Mouse (Mus musculus): ENCODE data around the gene Fam163b.
A peak's percentile ranks its signal among the peaks of the same experiment; 100 is the strongest.

Gene Fam163b

DNA sequence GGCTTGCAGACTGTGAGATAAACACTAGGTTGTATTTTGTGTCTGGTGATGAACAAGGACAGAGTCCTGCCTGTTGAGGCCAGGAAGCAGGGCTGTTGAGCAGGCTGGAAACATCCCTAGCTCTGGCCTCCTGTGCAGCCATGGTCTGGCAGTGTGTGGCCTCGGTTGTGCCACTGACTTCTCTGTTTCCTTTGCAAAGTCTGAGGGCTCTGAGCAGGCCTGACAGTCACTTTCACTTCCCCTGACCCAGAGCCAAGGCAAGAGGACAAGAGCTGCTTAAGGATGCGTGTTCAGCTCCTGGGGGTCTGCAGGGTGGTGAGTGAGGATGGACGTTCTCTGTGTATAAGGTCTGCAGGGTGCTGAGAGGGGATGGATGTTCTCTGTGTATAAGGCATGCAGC is 13.3 kb downstream of the Fam163b start:
- DNase-seq: no peak

DNA sequence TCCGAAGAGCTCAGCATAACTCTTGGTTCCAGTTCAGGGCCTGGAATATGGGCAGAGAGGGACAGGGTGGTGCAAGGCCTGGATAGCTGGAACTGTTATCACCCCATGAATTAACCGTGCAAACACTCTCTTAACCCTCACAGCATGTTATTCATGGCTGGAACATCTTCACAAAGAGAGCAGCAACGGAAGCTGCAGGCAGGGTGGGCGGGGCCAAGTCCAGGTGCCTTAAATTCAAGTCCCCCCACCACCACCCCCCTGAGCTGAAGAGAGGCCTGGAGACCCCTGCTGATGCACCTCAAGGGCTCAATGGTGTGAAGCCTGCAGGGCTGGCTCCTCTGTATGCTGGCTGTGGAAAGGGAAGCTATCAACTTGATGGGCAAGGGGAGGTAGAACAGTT is 15.8 kb downstream of the Fam163b start:
- DNase-seq: no peak

DNA sequence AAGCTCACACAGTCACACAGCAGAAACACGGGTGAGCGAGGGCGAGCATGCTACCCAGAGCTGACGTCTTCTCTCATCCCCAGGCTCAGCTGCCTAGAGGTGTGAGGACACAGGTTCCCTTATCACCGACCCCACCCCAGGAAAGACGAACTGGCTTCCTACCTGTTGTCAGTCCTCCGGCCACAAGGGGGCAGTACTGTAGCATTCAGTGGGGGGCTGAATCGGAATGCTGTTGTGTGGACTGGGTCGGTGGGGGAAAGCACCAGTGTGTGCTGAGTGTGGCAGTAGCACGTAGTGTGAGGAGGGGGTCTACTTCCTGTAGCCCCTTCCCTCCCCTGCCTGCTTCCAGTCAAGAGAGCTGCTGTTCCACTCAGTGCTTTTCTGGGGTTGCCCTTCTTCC is 16.3 kb downstream of the Fam163b start:
- peak; percentile 69 to 70 for DNase-seq

DNA sequence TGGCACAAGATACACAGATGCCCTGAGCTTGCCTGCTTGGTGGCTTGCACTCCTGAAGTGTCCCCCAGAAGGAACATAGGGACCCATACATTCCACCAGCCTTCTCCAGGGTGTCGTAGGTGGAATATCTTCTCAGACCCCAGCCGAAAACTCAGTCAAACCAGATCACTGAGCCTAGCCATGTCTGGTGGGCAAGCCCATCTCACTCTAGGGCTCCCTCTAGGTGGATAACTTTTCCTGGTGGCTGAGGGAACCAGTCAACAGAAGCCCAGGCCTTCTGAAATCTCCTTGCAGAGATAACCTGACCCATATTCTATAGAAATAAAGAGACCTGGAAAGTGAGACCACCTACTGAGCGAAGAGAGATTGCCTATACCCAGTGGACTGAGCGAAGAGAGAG is 19.2 kb downstream of the Fam163b start:
- no peak for DNase-seq

DNA sequence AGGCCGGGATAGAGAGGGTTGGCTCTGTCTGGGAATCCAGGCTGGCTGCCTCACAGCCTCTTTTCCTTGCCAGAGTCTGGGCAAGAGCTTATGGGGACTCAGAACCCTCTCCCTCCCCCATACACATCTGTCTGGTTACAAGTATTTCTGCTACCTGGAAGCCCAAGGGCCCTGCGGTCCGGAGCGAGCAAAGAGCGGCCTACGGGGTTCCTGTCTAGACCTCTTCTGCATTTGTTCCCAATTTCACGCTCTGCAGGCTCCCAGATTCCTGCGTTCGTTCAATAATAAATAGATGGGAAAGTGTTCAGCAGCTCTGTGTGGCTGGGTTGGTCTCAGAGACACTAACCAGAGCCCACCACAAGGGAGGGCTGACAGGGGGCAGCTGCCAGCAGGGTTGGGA is 19.7 kb downstream of the Fam163b start:
- no peak for DNase-seq

DNA sequence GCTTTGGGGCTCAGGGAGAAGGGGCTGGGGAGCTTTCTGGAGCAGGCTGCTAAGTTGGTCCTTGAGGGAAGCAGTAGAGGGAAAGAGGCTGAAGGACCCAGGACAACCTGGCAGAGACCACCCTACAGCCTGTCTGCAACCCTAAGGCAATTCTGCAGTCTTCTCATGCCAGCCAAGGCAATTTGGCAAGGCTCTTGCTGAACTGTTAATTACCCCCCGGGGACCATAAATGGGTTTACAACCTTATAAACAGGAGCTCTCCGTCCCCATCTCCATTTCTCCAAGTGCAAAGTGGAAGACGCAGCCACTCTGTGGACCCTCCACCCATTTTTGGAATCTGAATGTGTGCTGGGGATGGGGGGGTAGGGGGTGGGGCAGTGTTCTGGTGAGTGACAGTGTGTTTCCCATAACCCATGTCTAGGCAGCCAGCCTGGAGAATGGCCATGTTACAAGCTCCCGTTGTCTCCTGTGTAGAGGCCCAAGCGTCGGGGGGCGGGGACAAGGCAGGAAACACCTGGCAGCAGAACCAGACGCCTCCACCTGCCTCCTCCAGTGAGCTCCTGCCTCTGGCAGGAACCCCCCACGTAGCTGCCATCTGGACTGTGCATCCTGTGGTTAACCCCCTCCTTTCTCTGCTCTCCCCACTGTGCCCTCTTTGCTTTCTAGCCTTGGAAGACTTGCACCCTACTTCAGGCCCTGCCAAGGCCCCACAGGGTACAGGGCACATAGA is 20.5 kb downstream of the Fam163b start:
- peak; percentile 60 to 70 for DNase-seq

DNA sequence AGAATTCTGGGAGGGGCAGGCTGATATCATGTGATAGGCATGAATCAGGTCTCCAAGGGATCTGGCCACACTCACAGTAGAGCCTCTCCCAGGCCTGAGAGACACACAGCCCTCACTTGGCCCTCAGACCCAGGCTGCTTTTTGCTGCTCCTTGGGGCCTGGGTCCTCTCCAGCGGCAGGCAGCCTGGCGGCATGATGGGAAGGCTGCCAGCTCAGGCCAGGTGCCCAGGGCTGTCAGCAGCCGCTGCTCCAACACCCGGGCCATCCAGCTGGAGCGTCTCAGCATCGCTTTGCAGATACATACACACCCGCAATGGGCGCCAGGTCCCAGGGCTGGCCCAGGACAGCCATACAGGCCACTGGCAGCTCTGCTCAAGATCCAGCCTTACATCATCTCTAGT is 22.1 kb downstream of the Fam163b start:
- DNase-seq: peak; percentile 23 to 33

DNA sequence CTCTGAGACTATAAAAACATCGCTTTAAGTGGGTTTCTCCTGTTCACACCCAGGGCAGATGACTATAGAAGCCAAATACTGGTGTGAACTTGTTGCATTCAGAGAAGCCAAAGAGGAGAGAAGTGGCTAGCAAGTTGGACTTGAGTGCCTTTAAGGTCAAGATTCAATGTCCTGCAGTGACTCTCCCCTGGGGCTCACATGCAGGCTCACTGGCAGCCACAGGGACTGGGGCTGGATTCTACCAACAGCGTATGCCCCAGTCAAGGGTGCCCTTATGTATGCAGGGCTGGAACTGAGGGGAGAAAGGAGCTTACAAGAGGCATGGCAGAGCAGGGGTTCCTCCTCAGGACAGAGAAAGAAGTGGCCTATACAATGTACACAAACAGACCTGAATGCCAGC is 22.5 kb downstream of the Fam163b start:
- DNase-seq: no peak

DNA sequence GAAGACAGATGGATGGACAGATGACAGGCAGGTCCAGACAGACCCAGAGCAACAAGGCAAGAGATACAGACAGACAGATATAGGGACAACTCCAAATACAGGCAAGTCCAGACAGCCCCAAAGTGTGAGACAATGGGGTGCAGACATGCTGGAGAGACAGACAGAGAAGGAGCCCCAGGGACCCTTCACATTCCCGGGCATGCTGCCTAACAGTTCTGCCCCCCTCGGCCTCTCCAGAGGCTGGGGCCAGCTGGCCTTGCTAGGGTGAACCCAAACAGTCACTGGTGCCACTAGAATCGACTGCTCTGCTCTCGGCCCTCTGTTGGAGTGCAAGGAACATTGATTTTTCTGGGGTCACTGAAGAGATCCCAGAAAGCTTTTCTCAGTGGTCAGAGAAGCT is 23.8 kb downstream of the Fam163b start:
- DNase-seq: no peak

DNA sequence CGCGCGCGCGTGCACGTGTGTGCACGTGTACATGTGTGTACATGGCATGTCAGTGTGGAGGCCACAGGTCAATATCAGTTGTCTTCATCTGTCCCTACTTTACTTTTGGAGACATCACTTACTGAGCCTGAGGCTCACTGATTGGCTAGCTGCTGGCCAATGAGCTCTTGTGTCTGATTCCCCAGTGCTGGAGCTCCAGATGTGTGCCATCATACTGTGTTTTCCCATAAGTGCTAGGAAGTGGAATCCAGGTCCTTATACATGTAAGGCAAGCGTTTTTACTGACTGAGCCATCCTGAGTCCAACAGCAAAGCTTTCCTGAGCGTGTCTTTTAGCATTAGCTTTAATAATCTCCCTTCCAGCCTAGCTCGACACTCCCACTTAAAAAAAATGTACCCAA is 28.1 kb downstream of the Fam163b start:
- no peak for DNase-seq

DNA sequence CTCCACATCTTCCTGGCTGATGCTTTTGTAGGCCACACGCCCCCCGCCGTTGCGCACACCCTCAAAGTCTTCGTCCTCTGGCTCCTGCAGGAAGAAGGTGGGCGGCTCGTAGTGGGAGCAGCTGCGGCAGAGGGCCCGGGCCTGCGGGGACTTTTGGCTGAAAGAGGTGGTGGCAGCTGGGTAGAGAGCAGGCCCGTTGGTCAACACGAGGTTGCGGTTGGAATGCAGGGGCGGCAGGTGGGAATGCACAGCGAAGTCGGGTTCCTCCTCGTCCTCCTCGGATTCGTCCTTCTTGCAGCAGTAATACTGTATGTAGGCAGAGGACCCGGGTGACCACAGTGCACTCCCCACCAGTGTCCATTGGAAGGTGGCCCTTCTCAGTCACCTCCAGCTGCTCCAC is 29.7 kb downstream of the Fam163b start:
- DNase-seq: no peak

DNA sequence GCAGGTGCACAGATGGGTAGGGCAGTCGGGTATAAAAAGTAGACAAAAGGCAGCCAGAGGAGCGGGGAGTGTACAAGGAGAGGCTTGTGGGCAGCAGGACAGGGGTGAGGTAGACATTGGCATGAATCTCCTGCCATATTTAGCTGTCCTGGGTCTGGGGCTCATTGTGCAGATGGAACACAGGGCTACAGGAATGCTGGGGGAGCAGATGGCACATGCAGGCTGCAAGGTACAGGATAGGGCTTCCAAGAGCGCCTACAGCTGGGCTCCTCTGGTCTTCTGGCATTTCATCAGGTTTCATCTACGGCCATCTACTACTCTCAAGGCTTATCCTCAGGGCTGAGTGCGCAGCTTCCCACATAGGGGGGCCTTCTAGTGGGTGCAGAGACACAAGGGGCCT is 33.2 kb downstream of the Fam163b start:
- no peak for DNase-seq

DNA sequence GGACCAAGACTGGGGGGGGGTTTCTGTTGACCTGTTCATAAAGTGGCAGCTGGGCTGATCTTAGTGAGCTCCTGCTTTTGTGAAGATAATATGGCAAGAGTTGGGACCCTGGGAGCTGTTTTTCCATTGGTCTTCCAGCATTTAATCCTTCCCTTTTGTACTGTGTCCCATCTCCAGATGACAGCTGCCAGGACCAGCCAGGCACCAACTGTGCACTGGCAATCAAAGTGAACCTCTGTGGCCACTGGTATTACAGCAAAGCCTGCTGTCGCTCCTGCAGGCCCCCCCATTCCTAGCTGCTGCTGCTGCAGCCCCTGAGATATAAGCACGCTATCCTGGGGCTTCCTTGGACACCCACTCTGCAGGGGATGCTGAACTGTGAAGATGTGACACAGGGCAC is 34.1 kb downstream of the Fam163b start:
- no peak for DNase-seq

DNA sequence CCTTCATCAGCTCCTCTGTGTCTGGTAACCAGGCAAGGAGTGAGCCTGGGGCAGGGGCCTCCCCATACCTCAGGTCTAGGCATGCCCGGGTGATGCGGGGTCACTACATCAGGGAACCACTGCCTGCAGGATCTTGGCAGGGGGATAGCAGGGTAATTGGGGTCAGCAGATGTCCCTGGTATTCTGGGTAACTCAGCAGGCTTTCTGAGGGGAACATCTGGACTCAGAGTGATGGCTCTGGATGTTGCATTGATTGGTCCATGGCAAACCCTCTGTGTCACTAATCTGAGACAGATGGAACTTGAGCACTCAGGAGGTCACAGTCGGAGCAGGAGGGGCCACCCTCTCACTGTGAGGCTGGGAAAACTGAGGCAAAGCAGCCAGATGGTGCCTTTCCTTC is 35.5 kb downstream of the Fam163b start:
- DNase-seq: no peak

DNA sequence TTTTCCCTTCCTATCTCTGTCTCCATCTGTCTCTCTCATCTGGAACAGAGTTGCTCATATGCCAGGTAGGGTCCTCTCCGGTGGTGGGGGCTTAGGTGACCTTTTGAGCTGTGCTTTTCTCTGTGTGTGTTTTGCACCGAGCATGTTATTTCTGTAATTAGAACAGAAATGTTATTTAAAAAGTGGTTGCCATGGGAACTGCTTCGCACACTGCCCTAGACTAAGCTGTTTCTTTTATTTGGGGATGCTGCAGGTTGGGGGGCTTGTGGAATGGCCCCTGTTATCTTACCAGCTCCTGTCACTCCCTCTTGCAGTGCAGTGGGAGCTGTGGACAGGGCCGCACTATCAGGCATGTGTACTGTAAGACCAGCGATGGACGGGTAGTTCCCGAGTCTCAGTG is 38.7 kb downstream of the Fam163b start:
- DNase-seq: no peak

DNA sequence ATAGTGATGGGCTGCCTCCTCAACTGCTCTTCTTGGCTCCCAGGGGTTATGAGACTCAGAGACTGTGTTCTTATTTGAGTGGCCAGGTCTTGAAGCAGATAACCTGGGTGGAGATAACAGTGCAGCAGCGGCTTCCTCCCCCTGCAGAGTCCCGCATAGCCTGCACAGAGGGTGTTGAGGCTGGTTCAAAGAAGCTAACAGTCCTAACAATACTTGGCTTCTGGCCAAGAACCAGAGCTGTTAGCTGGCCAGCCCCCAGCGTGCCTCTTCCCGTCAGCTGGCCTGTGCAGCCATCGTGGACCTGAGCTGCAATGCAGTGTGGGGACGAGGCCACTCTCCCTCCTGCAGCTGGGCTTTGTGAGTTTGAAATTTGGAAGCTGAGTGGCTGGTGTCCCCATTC is 44.5 kb downstream of the Fam163b start:
- peak; percentile 67 to 71 for DNase-seq

DNA sequence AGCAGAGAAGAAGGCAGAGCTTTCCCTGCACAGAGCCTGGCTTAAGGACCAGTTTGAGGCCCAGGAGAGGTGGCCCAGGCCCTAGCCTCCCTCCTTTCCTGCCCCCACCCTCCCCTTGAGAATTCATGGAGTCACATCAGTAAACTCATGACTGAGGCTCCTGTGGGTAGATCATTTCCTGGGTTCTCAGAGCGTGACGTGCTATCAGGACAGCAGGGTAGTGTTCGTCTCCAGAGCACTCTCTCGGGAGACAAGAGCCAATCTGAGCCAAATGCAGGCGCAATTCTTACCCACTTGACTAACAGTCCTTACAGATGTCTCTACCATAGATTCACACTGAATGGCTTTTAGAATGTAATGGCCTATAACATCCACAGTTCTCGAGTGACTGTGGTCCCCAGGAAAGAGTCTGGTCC is 45.0 kb downstream of the Fam163b start:
- peak in 1 of 2 experiments; percentile 14 for DNase-seq

DNA sequence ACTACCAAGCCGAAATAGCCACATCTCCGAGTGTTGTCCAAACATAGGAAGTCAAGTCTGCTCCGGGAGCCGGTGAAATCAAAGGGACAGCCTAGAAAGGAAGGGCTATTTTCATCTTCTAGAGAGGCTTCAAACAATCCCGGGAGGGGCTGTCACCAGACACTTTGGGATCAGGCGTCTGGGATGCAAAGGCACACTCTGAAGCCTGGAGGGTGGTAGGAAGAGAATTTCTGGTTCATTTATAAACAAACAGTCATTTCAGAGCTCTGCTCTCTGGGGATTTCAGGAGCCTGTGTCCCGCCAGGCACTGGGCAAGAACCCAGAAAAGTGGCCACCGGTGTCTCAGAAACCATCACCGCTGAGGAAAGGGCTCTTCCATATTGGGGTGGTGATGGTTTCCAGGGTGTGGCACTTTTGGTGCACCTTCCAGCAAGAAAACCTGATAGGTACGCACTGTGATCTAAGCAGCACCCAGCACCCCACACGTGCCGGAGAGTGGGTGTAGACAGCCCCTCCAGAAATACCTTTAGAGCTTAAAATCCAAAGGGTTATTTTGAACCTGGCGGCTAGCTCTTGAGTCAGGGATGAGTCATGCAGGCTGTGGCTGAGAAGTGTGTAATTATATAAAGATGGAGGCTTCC is 45.8 kb downstream of the Fam163b start:
- DNase-seq: peak in 1 of 2 experiments; percentile 32

DNA sequence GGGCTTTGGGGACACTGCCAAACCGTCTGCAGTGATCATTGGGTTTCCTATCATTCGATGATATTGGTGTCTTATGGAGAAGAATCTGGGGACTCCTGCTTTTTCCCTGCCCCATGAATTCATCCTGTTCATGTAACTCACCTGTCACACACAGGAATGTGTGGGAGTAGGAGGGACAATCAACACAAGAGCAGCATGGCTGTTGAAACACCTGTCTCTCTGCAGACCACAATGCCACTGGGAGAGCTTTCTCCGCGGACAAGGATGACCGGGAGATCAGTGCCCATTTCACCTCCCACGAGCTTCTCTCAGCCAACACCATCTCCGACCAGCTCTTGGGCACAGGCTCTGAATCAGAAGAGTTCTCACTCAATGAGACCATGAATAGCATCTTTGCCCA is 47.1 kb downstream of the Fam163b start:
- DNase-seq: no peak

DNA sequence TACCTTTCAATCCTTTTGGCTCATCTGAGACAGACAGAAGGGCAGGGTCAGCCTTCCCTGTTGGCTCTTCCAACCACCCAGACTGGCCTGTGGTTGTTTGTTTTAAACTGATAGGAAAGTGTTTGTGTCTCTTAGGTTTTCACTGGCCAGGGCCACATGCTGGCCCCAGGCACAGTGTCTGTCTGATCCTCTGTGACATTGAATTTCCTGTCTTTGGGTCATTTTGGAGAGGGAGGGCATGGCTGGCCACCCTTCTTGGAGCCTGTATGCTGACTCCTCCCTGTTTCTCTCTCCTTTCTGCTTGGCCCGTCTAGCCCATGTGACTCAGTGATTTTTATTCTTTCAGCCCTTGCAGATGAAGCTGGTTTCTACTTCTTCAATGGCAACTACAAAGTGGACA is 53.1 kb downstream of the Fam163b start:
- DNase-seq: no peak

DNA sequence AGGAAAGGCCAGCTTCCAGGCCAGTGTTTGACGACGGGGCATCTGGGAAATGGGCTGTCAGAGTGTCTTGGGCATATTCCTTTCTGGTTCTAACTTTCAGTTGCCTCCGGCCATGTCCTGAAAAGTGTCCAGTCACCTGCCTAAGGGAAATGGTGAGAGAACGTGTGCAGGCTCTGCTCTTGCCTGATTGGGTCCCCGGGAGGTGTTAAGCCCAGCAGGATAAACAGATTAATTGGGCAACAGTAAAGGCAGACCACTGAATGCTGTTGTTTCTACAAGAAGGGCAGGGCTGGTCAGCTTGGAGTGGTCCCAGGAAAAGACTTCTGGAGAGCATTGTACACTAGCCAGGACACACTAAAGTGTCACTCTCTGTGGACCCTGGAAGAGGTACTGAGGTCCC is 53.6 kb downstream of the Fam163b start:
- no peak for DNase-seq

DNA sequence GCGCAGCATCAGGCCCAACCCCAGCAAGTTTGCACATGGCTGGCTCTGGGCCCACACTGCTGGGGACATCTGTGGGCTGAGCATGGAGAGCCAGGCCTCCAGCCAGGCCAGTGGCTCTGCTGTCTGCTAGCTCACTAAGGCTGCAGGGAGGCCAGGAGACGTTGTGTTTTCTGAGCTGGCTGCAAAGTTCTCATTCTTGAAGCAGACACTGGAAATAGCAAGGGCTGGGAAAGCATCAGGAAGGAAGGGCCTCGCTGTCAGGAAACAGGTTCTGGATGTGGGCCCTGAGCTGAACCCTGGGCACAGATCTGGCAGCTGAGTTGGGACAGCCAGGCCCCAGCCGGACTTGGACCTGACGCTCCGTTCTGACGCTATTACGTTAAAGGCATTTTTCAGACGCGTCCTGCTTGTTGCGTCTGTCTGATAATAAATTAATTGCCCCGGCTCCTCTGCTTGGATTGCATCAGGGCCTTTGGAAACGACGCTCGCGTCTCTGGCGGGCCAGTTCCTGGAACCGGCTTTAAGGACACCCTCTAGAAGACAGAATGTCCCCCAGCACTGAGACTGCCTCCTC is 54.1 kb downstream of the Fam163b start:
- DNase-seq: peak; percentile 76 to 85

DNA sequence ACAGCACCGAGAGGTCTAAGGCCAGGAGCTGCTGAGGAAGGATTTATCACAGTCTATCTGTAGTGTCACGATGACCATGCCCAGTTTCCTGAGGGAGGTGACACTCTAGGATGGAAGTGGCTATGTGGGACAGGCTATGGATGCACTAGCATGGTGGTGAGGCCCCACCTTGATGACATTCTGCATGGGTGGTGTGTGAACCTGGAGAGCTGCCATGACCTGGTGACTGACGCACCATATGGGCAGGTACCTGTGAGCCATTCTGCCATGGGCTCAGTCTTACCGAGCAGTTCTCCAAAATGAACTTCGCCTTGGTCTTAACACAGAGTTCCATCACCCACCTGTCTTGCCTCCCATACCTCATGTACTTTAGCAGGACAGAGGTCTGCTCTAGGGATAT is 54.7 kb downstream of the Fam163b start:
- no peak for DNase-seq

DNA sequence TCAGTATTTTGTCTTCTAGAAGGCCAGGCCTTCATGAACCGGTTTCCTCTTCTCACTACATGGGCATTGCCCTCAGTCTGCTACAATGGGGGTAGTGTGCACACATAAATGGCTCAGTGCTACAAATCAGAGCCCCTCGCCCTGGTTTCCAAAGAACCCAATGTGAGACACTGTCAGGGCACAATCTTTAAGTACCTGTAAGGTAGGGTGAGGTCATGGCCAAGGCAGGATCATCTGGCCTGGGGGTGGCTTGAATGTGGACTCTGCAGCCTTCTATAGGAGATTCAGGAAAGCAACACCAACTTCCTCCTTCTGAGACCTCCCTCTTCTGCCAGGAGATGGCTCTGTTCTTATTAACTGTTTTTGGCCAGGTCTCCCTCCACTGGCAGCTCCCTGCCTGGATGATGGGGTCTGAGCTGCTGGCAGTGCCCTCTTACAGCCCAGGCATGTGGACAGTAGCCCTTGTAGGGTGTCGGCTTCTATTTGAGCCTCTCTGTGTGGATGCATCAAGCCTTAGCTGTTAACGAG is 55.7 kb downstream of the Fam163b start:
- no peak for DNase-seq
